Mouse (Mus musculus) thymus, postnatal 4 days (tissue): Measurements from ENCODE around the gene Sp4.
A peak's percentile ranks its signal among the peaks of the same experiment; 100 is the strongest.

ENCODE experiments used
- DNase-seq: peaks from one replicate; pipeline ENCODE4 v3.0.0; 2021

Gene Sp4

GRCm38 (mm10) chr12:118301072-118301865, at the start of gene Sp4:
Gene Sp4, minus strand, starts transcription at chr12:118301440.
- peak; percentile 94 for DNase-seq

GRCm38 (mm10) chr12:118339107-118339506, 37.9 kb upstream of the Sp4 start:
- DNase-seq = no peak

GRCm38 (mm10) chr12:118338243-118338642, 37.0 kb upstream of the Sp4 start:
- no peak for DNase-seq

GRCm38 (mm10) chr12:118337291-118337690, 36.1 kb upstream of the Sp4 start:
- no peak for DNase-seq

GRCm38 (mm10) chr12:118328739-118329249, 27.6 kb upstream of the Sp4 start:
- DNase-seq = no peak

- DNase-seq = no peak
Measured at GRCm38 (mm10) chr12:118327566-118327965, 26.3 kb upstream of the Sp4 start.

- no peak for DNase-seq
Measured at GRCm38 (mm10) chr12:118326161-118326560, 24.9 kb upstream of the Sp4 start.

- no peak for DNase-seq
Measured at GRCm38 (mm10) chr12:118320076-118320475, 18.8 kb upstream of the Sp4 start.

- DNase-seq = no peak
Measured at GRCm38 (mm10) chr12:118314477-118314845, 13.2 kb upstream of the Sp4 start.

- no peak for DNase-seq
Measured at GRCm38 (mm10) chr12:118313805-118314476, 12.7 kb upstream of the Sp4 start.

- no peak for DNase-seq
Measured at GRCm38 (mm10) chr12:118303586-118303985, 2.3 kb upstream of the Sp4 start.

GRCm38 (mm10) chr12:118303066-118303465, 1.8 kb upstream of the Sp4 start:
- DNase-seq = peak; percentile 22

- DNase-seq = peak; percentile 99
Measured at GRCm38 (mm10) chr12:118301866-118302835, 911 bp upstream of the Sp4 start.

GRCm38 (mm10) chr12:118300754-118301071, 527 bp downstream of the Sp4 start:
- no peak for DNase-seq

- peak; percentile 10 for DNase-seq
Measured at GRCm38 (mm10) chr12:118299956-118300355, 1.3 kb downstream of the Sp4 start.

- DNase-seq = peak; percentile 11
Measured at GRCm38 (mm10) chr12:118299172-118299571, 2.1 kb downstream of the Sp4 start.

GRCm38 (mm10) chr12:118298516-118298915, 2.7 kb downstream of the Sp4 start:
- peak; percentile 11 for DNase-seq

- DNase-seq = no peak
Measured at GRCm38 (mm10) chr12:118296236-118296635, 5.0 kb downstream of the Sp4 start.

- no peak for DNase-seq
Measured at GRCm38 (mm10) chr12:118295793-118296192, 5.4 kb downstream of the Sp4 start.

GRCm38 (mm10) chr12:118288947-118289346, 12.3 kb downstream of the Sp4 start:
- DNase-seq = no peak

GRCm38 (mm10) chr12:118285099-118285498, 16.1 kb downstream of the Sp4 start:
- no peak for DNase-seq

- DNase-seq = no peak
Measured at GRCm38 (mm10) chr12:118281961-118282360, 19.3 kb downstream of the Sp4 start.

- no peak for DNase-seq
Measured at GRCm38 (mm10) chr12:118276385-118276784, 24.9 kb downstream of the Sp4 start.
